Mouse (Mus musculus): ENCODE measurements at regions not wholly inside any gene's neighbourhood (a gene's known extent, or its start where the extent isn't known, plus 50 kb on each side); places are given as distances from the start of the nearest gene placed in this dataset.

DNA sequence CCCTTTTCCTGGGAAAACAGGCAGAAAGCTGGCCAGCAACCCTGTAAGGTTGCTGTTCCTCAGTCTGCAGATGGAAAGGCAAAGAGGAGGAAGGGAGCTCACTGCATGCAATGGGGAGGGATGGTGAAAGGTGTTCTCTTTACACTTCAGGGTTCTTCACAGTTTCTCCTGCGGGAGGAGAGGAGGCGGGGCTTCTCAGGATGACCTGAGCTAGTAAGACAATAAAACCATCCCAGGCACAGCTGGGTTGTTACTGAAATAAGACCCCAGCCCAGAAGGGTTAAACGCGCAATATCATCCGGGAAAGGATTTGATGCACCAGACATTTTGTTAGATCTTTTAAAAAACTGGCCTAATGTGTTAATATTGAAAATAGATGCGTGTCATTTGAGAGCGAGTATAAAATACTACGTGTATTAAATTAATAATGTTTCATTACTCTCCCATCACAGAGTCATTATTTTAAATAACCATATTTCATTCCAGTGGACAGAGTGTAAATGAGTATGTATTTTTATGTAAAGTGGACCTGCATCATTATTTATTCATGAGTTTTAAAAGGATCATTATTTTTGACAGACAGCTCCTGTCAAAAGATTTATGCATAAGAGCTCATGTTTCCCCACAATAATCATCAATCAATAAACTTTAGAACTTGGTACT lies 409.8 kb downstream of the Rnd3 start:
- H3K4me1 ChIP-seq (ENCODE audit: control insufficient read depth, insufficient read depth, low read length) = no peaks in the 10 kb centered on the region
- TF ChIP-seq POLR2A (IDR thresholded peaks at IDR 0.05; ENCODE audit: control insufficient read depth, low read depth, low read length) (no peak), CTCF (IDR thresholded peaks at IDR 0.05; ENCODE audit: control insufficient read depth, insufficient read depth, insufficient replicate concordance, low read depth, low read length) (no peak)
- H3K36me3 ChIP-seq (ENCODE audit: control insufficient read depth, insufficient read depth, low read length) = no peaks in the 10 kb centered on the region
- H3K27me3 ChIP-seq (ENCODE audit: control insufficient read depth, insufficient read depth, low read length) = no peaks in the 10 kb centered on the region
- no peak overlapping the region for H3K27ac ChIP-seq (ENCODE audit: control insufficient read depth, insufficient read depth, low read depth, low read length)
- H3K4me3 ChIP-seq (ENCODE audit: control insufficient read depth, low read depth, low read length) = no peak overlapping the region

GRCm38 (mm10) chr2:50737706-50738105 lies 411.2 kb downstream of the Rnd3 start:
- Histone ChIP-seq H3K4me1 (ENCODE audit: control insufficient read depth, insufficient read depth, low read length) (no peaks in the 10 kb centered on the region), H3K4me3 (ENCODE audit: control insufficient read depth, low read depth, low read length) (no peak overlapping the region), H3K27ac (ENCODE audit: control insufficient read depth, insufficient read depth, low read depth, low read length) (no peak overlapping the region), H3K27me3 (ENCODE audit: control insufficient read depth, insufficient read depth, low read length) (no peaks in the 10 kb centered on the region), H3K36me3 (ENCODE audit: control insufficient read depth, insufficient read depth, low read length) (no peaks in the 10 kb centered on the region)
- TF ChIP-seq CTCF (IDR thresholded peaks at IDR 0.05; ENCODE audit: control insufficient read depth, insufficient read depth, insufficient replicate concordance, low read depth, low read length) = no peak
- TF ChIP-seq POLR2A (IDR thresholded peaks at IDR 0.05; ENCODE audit: control insufficient read depth, low read depth, low read length) = no peak

- TF ChIP-seq CTCF (IDR thresholded peaks at IDR 0.05; ENCODE audit: control insufficient read depth, insufficient read depth, insufficient replicate concordance, low read depth, low read length) = no peak
- TF ChIP-seq POLR2A (IDR thresholded peaks at IDR 0.05; ENCODE audit: control insufficient read depth, low read depth, low read length) = no peak
- Histone ChIP-seq H3K4me1 (ENCODE audit: control insufficient read depth, insufficient read depth, low read length) (no peaks in the 10 kb centered on the region), H3K36me3 (ENCODE audit: control insufficient read depth, insufficient read depth, low read length) (no peaks in the 10 kb centered on the region), H3K27me3 (ENCODE audit: control insufficient read depth, insufficient read depth, low read length) (no peaks in the 10 kb centered on the region), H3K4me3 (ENCODE audit: control insufficient read depth, low read depth, low read length) (no peak overlapping the region), H3K27ac (ENCODE audit: control insufficient read depth, insufficient read depth, low read depth, low read length) (no peak overlapping the region)
Observed at GRCm38 (mm10) chr2:50735029-50735428, 413.9 kb downstream of the Rnd3 start.

- no peaks in the 10 kb centered on the region for H3K27me3 ChIP-seq (ENCODE audit: control insufficient read depth, insufficient read depth, low read length)
- H3K4me1 ChIP-seq (ENCODE audit: control insufficient read depth, insufficient read depth, low read length) = peaks cover 3% of the 10 kb centered on the region; the same call in 1 of the 2 replicates
- H3K27ac ChIP-seq (ENCODE audit: control insufficient read depth, insufficient read depth, low read depth, low read length) = no peak overlapping the region
- no peak overlapping the region for H3K4me3 ChIP-seq (ENCODE audit: control insufficient read depth, low read depth, low read length)
- TF ChIP-seq POLR2A (IDR thresholded peaks at IDR 0.05; ENCODE audit: control insufficient read depth, low read depth, low read length) (no peak), CTCF (IDR thresholded peaks at IDR 0.05; ENCODE audit: control insufficient read depth, insufficient read depth, insufficient replicate concordance, low read depth, low read length) (no peak)
- no peaks in the 10 kb centered on the region for H3K36me3 ChIP-seq (ENCODE audit: control insufficient read depth, insufficient read depth, low read length)
Observed at GRCm38 (mm10) chr2:50706652-50707051, 410.1 kb upstream of the Mmadhc start.

GRCm38 (mm10) chr2:50704297-50704696 lies 407.7 kb upstream of the Mmadhc start:
- peaks cover 3% of the 10 kb centered on the region; the same call in 1 of the 2 replicates for H3K4me1 ChIP-seq (ENCODE audit: control insufficient read depth, insufficient read depth, low read length)
- no peak for TF ChIP-seq CTCF (IDR thresholded peaks at IDR 0.05; ENCODE audit: control insufficient read depth, insufficient read depth, insufficient replicate concordance, low read depth, low read length)
- no peak for TF ChIP-seq POLR2A (IDR thresholded peaks at IDR 0.05; ENCODE audit: control insufficient read depth, low read depth, low read length)
- H3K27ac ChIP-seq (ENCODE audit: control insufficient read depth, insufficient read depth, low read depth, low read length) = no peak overlapping the region

DNA sequence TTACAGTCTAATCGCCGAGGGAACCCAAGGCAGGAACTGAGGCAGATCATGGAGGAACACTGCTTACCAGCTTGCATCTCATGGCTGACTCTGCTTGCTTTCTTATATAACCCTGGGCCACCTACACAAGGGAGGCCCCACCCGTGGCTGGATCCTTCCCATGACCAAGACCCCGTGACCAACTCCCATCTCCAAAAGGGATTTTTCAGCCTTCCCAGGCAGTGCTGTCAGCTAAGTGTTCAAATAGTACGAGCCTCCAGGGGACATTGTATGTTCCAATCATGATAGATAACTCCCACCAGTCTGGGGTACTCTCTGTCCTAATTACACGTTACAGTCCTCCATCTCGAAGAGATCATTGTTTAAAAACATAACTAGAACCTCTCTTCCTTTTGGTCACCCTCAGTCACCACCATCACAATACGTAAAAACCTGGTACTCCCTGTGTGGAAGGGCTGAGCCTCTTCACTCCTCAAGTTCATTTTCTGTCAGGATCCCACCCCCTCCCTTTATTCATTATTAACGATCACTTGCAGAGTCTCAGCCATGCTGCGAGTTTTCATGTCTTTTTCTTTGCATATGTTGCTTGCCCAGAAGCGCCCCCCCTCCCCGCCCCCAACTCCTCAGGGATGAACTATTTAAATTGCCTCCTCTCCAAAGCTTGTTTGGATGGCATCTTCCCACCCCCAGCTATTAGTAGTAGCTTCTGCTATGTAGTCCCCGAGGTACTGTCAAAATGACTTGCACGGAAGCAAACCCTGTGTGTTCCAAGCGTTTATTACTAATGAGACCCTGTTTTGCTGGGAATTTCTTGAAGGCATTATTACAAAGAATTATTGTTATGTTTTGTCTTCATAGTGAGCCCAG lies 406.2 kb upstream of the Mmadhc start:
- Histone ChIP-seq H3K27ac (ENCODE audit: control insufficient read depth, insufficient read depth, low read depth, low read length) (no peak overlapping the region), H3K36me3 (ENCODE audit: control insufficient read depth, insufficient read depth, low read length) (no peaks in the 10 kb centered on the region), H3K4me1 (ENCODE audit: control insufficient read depth, insufficient read depth, low read length) (peaks cover 3% of the 10 kb centered on the region; the same call in 1 of the 2 replicates), H3K27me3 (ENCODE audit: control insufficient read depth, insufficient read depth, low read length) (no peaks in the 10 kb centered on the region), H3K4me3 (ENCODE audit: control insufficient read depth, low read depth, low read length) (no peak overlapping the region)
- TF ChIP-seq POLR2A (IDR thresholded peaks at IDR 0.05; ENCODE audit: control insufficient read depth, low read depth, low read length) = no peak
- TF ChIP-seq CTCF (IDR thresholded peaks at IDR 0.05; ENCODE audit: control insufficient read depth, insufficient read depth, insufficient replicate concordance, low read depth, low read length) = no peak

More at GRCm38 (mm10) chr2:50704297-50704696, 407.7 kb upstream of the Mmadhc start:
- no peaks in the 10 kb centered on the region for H3K36me3 ChIP-seq (ENCODE audit: control insufficient read depth, insufficient read depth, low read length)
- H3K4me3 ChIP-seq (ENCODE audit: control insufficient read depth, low read depth, low read length) = no peak overlapping the region
- H3K27me3 ChIP-seq (ENCODE audit: control insufficient read depth, insufficient read depth, low read length) = no peaks in the 10 kb centered on the region

GRCm38 (mm10) chr2:50698841-50699240 lies 402.2 kb upstream of the Mmadhc start:
- Histone ChIP-seq H3K4me1 (ENCODE audit: control insufficient read depth, insufficient read depth, low read length) (no peaks in the 10 kb centered on the region), H3K36me3 (ENCODE audit: control insufficient read depth, insufficient read depth, low read length) (no peaks in the 10 kb centered on the region), H3K4me3 (ENCODE audit: control insufficient read depth, low read depth, low read length) (no peak overlapping the region), H3K27ac (ENCODE audit: control insufficient read depth, insufficient read depth, low read depth, low read length) (no peak overlapping the region), H3K27me3 (ENCODE audit: control insufficient read depth, insufficient read depth, low read length) (no peaks in the 10 kb centered on the region)
- TF ChIP-seq CTCF (IDR thresholded peaks at IDR 0.05; ENCODE audit: control insufficient read depth, insufficient read depth, insufficient replicate concordance, low read depth, low read length) = no peak

All from testis, adult 2 months (tissue).